ENCODE assay signal across 26 mouse cellular contexts in the genomic region with DNA sequence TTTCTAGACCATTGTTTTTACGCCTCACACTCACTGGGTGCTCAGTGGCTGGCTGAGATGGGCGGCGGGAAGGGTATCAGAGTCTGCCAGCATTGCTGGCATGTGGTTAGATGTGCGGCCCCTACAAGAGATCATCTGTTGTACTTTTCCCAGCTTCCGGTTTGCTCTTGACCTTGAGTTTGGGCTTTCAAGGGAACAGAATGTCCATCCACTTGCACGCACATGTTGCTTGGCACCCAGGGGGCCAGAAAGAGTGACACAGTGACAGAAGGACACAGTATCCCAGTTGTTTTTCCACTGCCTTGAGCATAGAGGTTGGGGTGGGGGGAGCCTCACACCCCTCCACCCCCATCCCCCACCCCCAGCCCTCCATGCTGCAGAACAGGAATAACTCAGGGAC. TPM values are rescaled to one million over a fixed set of nuclear protein-coding genes. Genes with fewer than 3 reads are reported as not detected.
A peak's percentile ranks its signal among the peaks of the same experiment; 100 is the strongest.
DNase-seq lines count a peak whose midpoint lies in the region; ATAC-seq and TF ChIP-seq lines count a peak whose summit lies in the region.
"Had no signal": no experiment of that assay in that cellular context is flagged by ENCODE, and none has a peak within 500 bp of the region (broad histone marks: within the 10 kb centered on the region; RNA-seq: fewer than 3 reads in every experiment).

No protein-coding gene starts in this region.

- 0 out of 2 replicates have a peak overlapping the region, but pooled peaks have one; percentile 14 for H3K27ac ChIP-seq in heart, postnatal 0 days (ENCODE audit: low read depth)
- no peak overlapping the region for H3K27ac ChIP-seq in stomach, embryonic 14.5 days (ENCODE audit: low read length)
- H3K27ac ChIP-seq in stomach, postnatal 0 days (replicated peaks): no peak overlapping the region
- no peak overlapping the region for H3K27ac ChIP-seq in stomach, embryonic 15.5 days
- H3K27ac ChIP-seq: embryonic facial prominence, embryonic 12.5 days; embryonic facial prominence, embryonic 15.5 days; heart, adult 2 months; hindbrain, embryonic 14.5 days; hindbrain, postnatal 0 days had no signal

- H3K9ac ChIP-seq in heart, postnatal 0 days (replicated peaks; ENCODE audit: low read depth, low read length): no peak overlapping the region
- no peak overlapping the region for H3K9ac ChIP-seq in stomach, embryonic 14.5 days (replicated peaks; ENCODE audit: low read depth, low read length)
- H3K9ac ChIP-seq in stomach, postnatal 0 days (ENCODE audit: low read length): no peak overlapping the region
- H3K9ac ChIP-seq in stomach, embryonic 15.5 days: no peak overlapping the region
- H3K9ac ChIP-seq: embryonic facial prominence, embryonic 12.5 days; embryonic facial prominence, embryonic 15.5 days; forebrain, postnatal 0 days; hindbrain, embryonic 14.5 days had no signal

- no peaks in the 10 kb centered on the region for H3K9me3 ChIP-seq in heart, postnatal 0 days (replicated peaks; ENCODE audit: control insufficient read depth, low read length)
- no peaks in the 10 kb centered on the region; the same call in 1 of the 2 replicates for H3K9me3 ChIP-seq in stomach, embryonic 14.5 days (ENCODE audit: control insufficient read depth, low read depth, low read length)
- H3K9me3 ChIP-seq in stomach, postnatal 0 days (ENCODE audit: control insufficient read depth, low read length): no peaks in the 10 kb centered on the region
- no peaks in the 10 kb centered on the region for H3K9me3 ChIP-seq in stomach, embryonic 15.5 days
- H3K9me3 ChIP-seq: embryonic facial prominence, embryonic 15.5 days had no signal

- no peaks in the 10 kb centered on the region for H3K27me3 ChIP-seq in heart, postnatal 0 days (ENCODE audit: control insufficient read depth, insufficient read depth, low read length)
- H3K27me3 ChIP-seq in stomach, embryonic 14.5 days (ENCODE audit: control insufficient read depth, insufficient read depth, low read length): no peaks in the 10 kb centered on the region
- no peaks in the 10 kb centered on the region for H3K27me3 ChIP-seq in stomach, postnatal 0 days (ENCODE audit: control insufficient read depth, insufficient read depth, low read length)
- H3K27me3 ChIP-seq in stomach, embryonic 15.5 days (replicated peaks): no peaks in the 10 kb centered on the region
- H3K27me3 ChIP-seq: embryonic facial prominence, embryonic 15.5 days had no signal

- peak; percentile 60 for ATAC-seq in heart, postnatal 0 days (ENCODE audit: insufficient read depth, low read depth)
- 0 out of 2 replicates have a peak, but pooled peaks have one; percentile 5 for ATAC-seq in stomach, embryonic 14.5 days (ENCODE audit: insufficient number of reproducible peaks, insufficient read depth, low FRiP score, low read depth)
- ATAC-seq in stomach, postnatal 0 days (ENCODE audit: low FRiP score, low TSS enrichment): no peak
- ATAC-seq in stomach, embryonic 15.5 days (ENCODE audit: insufficient read depth, low FRiP score, low read depth): peak; percentile 5; the same call in 1 of the 2 replicates
- ATAC-seq: activated CD4-positive, CD25-positive, alpha-beta regulatory T cell, adult 4 months; CD4-positive, CD25-positive, alpha-beta regulatory T cell, adult 4 months; forebrain, embryonic 14.5 days; forebrain, postnatal 0 days; hindbrain, postnatal 0 days; inflammation-experienced regulatory T-cells, adult 6 months had no signal

- H3K4me1 ChIP-seq in heart, postnatal 0 days (ENCODE audit: control insufficient read depth, insufficient read depth): peaks cover 4% of the 10 kb centered on the region; the same call in 1 of the 2 replicates
- H3K4me1 ChIP-seq in stomach, embryonic 14.5 days (ENCODE audit: control insufficient read depth, insufficient read depth, low read length): no peaks in the 10 kb centered on the region
- 0 out of 2 replicates have a peak, but pooled peaks cover 3% of the 10 kb centered on the region for H3K4me1 ChIP-seq in stomach, postnatal 0 days (replicated peaks; ENCODE audit: control insufficient read depth, insufficient read depth)
- peaks cover 7% of the 10 kb centered on the region; the same call in 1 of the 2 replicates for H3K4me1 ChIP-seq in stomach, embryonic 15.5 days
- H3K4me1 ChIP-seq: embryonic facial prominence, embryonic 12.5 days had no signal

- H3K36me3 ChIP-seq in heart, postnatal 0 days (replicated peaks; ENCODE audit: control insufficient read depth, insufficient read depth, low read length): no peaks in the 10 kb centered on the region
- no peaks in the 10 kb centered on the region for H3K36me3 ChIP-seq in stomach, embryonic 14.5 days (ENCODE audit: control insufficient read depth, insufficient read depth, low read length)
- H3K36me3 ChIP-seq in stomach, postnatal 0 days (ENCODE audit: control insufficient read depth, insufficient read depth, low read length): no peaks in the 10 kb centered on the region
- no peaks in the 10 kb centered on the region for H3K36me3 ChIP-seq in stomach, embryonic 15.5 days
- H3K36me3 ChIP-seq: embryonic facial prominence, embryonic 12.5 days; embryonic facial prominence, embryonic 15.5 days had no signal

- no peak for DNase-seq in heart, postnatal 0 days (ENCODE audit: low spot score)
- no peak for DNase-seq in heart, adult 18-20 months
- DNase-seq in stomach, postnatal 0 days (ENCODE audit: low spot score): no peak
- DNase-seq in urinary bladder, postnatal 10 days (ENCODE audit: low spot score): no peak
- DNase-seq: adrenal gland, adult 8-10 months; cerebellum, adult 11 months; cerebellum, adult 2 months; cerebellum, adult 9-11 months; cerebellum, postnatal 25 days; forebrain, postnatal 0 days; gastrocnemius, postnatal 25 days; heart, adult 2 months; heart, postnatal 10 days; heart, postnatal 36 days had no signal

- TF ChIP-seq CTCF in heart, postnatal 0 days (IDR thresholded peaks at IDR 0.05; ENCODE audit: low read depth): no peak
- no peak for TF ChIP-seq CTCF in stomach, postnatal 0 days (IDR thresholded peaks at IDR 0.05; ENCODE audit: low read depth)

- no peak overlapping the region for H3K4me2 ChIP-seq in heart, postnatal 0 days (ENCODE audit: low read depth, low read length)
- H3K4me2 ChIP-seq in stomach, embryonic 14.5 days (replicated peaks; ENCODE audit: low read depth, low read length): no peak overlapping the region
- no peak overlapping the region for H3K4me2 ChIP-seq in stomach, postnatal 0 days (replicated peaks; ENCODE audit: low read depth)
- H3K4me2 ChIP-seq in stomach, embryonic 15.5 days: no peak overlapping the region
- H3K4me2 ChIP-seq: embryonic facial prominence, embryonic 12.5 days; embryonic facial prominence, embryonic 15.5 days; heart, embryonic 11.5 days; hindbrain, embryonic 14.5 days had no signal

- no peak for TF ChIP-seq EP300 in heart, postnatal 0 days (IDR thresholded peaks at IDR 0.05; ENCODE audit: low read depth)
- TF ChIP-seq EP300 in stomach, postnatal 0 days (optimal IDR thresholded peaks at IDR 0.05): no peak

- no peak overlapping the region for H3K4me3 ChIP-seq in heart, postnatal 0 days (ENCODE audit: low read depth, low read length)
- no peak overlapping the region for H3K4me3 ChIP-seq in stomach, embryonic 14.5 days (ENCODE audit: low read depth, low read length)
- no peak overlapping the region for H3K4me3 ChIP-seq in stomach, postnatal 0 days (ENCODE audit: low read depth, low read length)
- H3K4me3 ChIP-seq in stomach, embryonic 15.5 days (replicated peaks): no peak overlapping the region
- H3K4me3 ChIP-seq: embryonic facial prominence, embryonic 12.5 days; embryonic facial prominence, embryonic 15.5 days; heart, adult 2 months had no signal

- 61% methylated on average over 6 of the region's 6 CpGs for WGBS in heart, postnatal 0 days
- WGBS in stomach, embryonic 14.5 days: 80% methylated on average over 6 of the region's 6 CpGs
- 81% methylated on average over 6 of the region's 6 CpGs for WGBS in stomach, postnatal 0 days
- 70% methylated on average over 6 of the region's 6 CpGs for WGBS in stomach, embryonic 15.5 days

RNA-seq across cellular contexts. Expression of a gene that starts 33.8 kb away (rescaled TPM):
- 2.0 TPM in 1 of 2 replicates, not detected in the other for total RNA-seq in heart, postnatal 0 days (2014; rRNA removed; ENCODE audit: low replicate concordance)
- 0.18 and 0.23 TPM in 2 replicates for polyA plus RNA-seq in heart, postnatal 0 days (2015; fragmentation: Nextera tagmentation; extraction: Ambion mirVana)
- total RNA-seq in heart, adult 18-20 months (2021): under 1 TPM in 1 of 2 experiments, not detected in 1; 0.69 TPM
- polyA plus RNA-seq in stomach, embryonic 14.5 days (2014; fragmentation: Nextera tagmentation; extraction: Ambion mirVana): 0.39 and 0.97 TPM in 2 replicates
- 1.4 and 2.2 TPM in 2 replicates for polyA plus RNA-seq in stomach, postnatal 0 days (2015; fragmentation: Nextera tagmentation; extraction: Ambion mirVana)
- 1.5 and 2.3 TPM in 2 replicates for polyA plus RNA-seq in stomach, embryonic 15.5 days (2015; fragmentation: Nextera tagmentation; extraction: Ambion mirVana)
- total RNA-seq: forebrain, postnatal 0 days had no signal
- polyA plus RNA-seq: activated CD4-positive, CD25-positive, alpha-beta regulatory T cell, adult 4 months; CD4-positive, CD25-positive, alpha-beta regulatory T cell, adult 4 months; forebrain, embryonic 14.5 days; forebrain, postnatal 0 days; heart, embryonic 11.5 days; hindbrain, embryonic 11.5 days; hindbrain, embryonic 14.5 days; inflammation-experienced regulatory T-cells, adult 6 months had no signal

RNA-seq across cellular contexts. Expression of a gene that starts 57.0 kb away (rescaled TPM):
- 16.7 and 42.8 TPM in 2 replicates for total RNA-seq in heart, postnatal 0 days (2014; rRNA removed; ENCODE audit: low replicate concordance)
- polyA plus RNA-seq in heart, postnatal 0 days (2015; fragmentation: Nextera tagmentation; extraction: Ambion mirVana): 48.2 and 48.9 TPM in 2 replicates
- 100 to 1,000 TPM; 101 to 149 TPM for total RNA-seq in heart, adult 18-20 months (2021)
- polyA plus RNA-seq in stomach, embryonic 14.5 days (2014; fragmentation: Nextera tagmentation; extraction: Ambion mirVana): 62.0 and 62.6 TPM in 2 replicates
- 484 and 502 TPM in 2 replicates for polyA plus RNA-seq in stomach, postnatal 0 days (2015; fragmentation: Nextera tagmentation; extraction: Ambion mirVana)
- 89.7 and 102 TPM in 2 replicates for polyA plus RNA-seq in stomach, embryonic 15.5 days (2015; fragmentation: Nextera tagmentation; extraction: Ambion mirVana)
